8 mouse cellular contexts compared by ENCODE assay signal in the genomic region with DNA sequence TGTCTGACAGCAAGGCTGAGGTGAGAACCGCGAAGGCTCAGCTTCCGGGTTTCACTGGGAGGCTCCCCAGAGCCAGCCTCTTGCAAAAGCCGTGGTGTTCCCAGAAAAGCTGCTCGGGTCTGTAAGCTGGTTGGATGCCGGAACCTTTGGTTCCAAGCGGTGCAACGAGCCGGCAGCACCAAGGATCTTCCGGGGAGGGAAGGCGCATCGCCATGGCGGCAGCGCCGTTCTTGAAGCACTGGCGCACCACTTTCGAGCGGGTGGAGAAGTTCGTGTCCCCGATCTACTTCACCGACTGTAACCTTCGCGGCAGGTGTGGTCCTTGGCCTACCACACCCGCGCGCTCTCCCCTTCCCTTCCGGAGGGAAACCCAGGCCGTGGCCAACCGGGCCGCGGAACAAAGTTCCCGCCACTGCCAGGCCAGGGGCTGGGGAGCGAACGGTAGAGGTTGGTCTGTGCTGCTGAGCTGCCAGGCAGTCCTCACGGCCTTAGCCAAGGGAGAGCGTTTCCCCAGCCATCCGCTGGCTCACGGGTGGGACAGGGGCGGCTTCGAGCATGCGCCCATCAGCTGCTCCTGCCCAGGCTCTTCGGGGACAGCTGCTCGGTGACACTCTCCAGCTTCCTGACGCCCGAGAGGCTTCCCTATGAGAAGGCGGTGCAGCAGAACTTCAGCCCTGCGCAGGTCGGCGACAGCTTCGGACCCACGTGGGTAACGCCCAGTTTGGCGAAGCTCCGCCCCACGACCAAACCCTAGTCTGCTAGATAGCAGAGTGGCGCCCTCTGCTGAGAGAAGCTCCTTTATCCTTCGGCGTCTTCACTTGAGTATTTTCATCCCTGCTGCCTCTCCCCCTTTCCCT. TPM values are rescaled to one million over a fixed set of nuclear protein-coding genes. Genes with fewer than 3 reads are reported as not detected.
DNase-seq lines count a peak whose midpoint lies in the region; ATAC-seq and TF ChIP-seq lines count a peak whose summit lies in the region.

A gene (plus strand): TSS at position 114 of the 857 bp plus-strand sequence.

- H3K27me3 ChIP-seq in hindbrain, postnatal 0 days (ENCODE audit: insufficient read depth, low read length): no peaks in the 10 kb centered on the region

- intact Hi-C loops in gastrocnemius, adult 2 months (cut with DNase I): loop anchor here (1.0 to 5.0 kb wide), 5 partner anchors 52 to 240 kb away; a partner anchor contains a TSS
- intact Hi-C loops in left cerebral cortex, adult 2 months (cut with DNase I): loop anchor here (1.0 to 5.0 kb wide), 6 partner anchors 54 to 240 kb away; a partner anchor contains a TSS

- H3K9me3 ChIP-seq in hindbrain, postnatal 0 days (ENCODE audit: low read length): no peaks in the 10 kb centered on the region

- H3K27ac ChIP-seq in gastrocnemius, adult 2 months: peak within 1 kb of the TSS; percentile 99
- peak within 1 kb of the TSS; percentile 96 for H3K27ac ChIP-seq in hindbrain, postnatal 0 days
- peak within 1 kb of the TSS; percentile 96 for H3K27ac ChIP-seq in left cerebral cortex, adult 2 months

- peaks cover 30% of the 10 kb centered on the region; the same call in 1 of the 2 replicates for H3K36me3 ChIP-seq in hindbrain, postnatal 0 days (ENCODE audit: insufficient read depth, low read length)

- TF ChIP-seq CTCF in gastrocnemius, adult 2 months (IDR thresholded peaks at IDR 0.05): peak; percentile 87
- peak; percentile 85 for TF ChIP-seq CTCF in hindbrain, postnatal 0 days (IDR thresholded peaks at IDR 0.05; ENCODE audit: low read depth)
- TF ChIP-seq CTCF in left cerebral cortex, adult 2 months (IDR thresholded peaks at IDR 0.05): peak; percentile 82

- DNase-seq in ZHBTc4 (ENCODE audit: low read depth, low spot score): peak; percentile 98
- peak; percentile 96 for DNase-seq in gastrocnemius, adult 2 months
- peak; percentile 97 for DNase-seq in hindbrain, postnatal 0 days (ENCODE audit: low spot score)
- DNase-seq in left cerebral cortex, adult 2 months (ENCODE audit: extremely low spot score in 1 of 2, low spot score in 2 of 2): peak; percentile 91 to 92
- peak; percentile 93 to 96 for DNase-seq in right cerebral cortex, adult 2 months (ENCODE audit: low spot score in 2 of 2)
- DNase-seq in urinary bladder, postnatal 14 days (ENCODE audit: low spot score): peak; percentile 97

- H3K4me3 ChIP-seq in gastrocnemius, adult 2 months: peak within 1 kb of the TSS; percentile 85
- peak within 1 kb of the TSS; percentile 80 for H3K4me3 ChIP-seq in hindbrain, postnatal 0 days (ENCODE audit: low read length)
- peak within 1 kb of the TSS; percentile 71 for H3K4me3 ChIP-seq in left cerebral cortex, adult 2 months

- ATAC-seq in common myeloid progenitor, adult 5-6 weeks (replicated peaks; ENCODE audit: low read depth, poor library complexity, severe bottlenecking): peak; percentile 90
- peak; percentile 92 for ATAC-seq in hindbrain, postnatal 0 days
- ATAC-seq in megakaryocyte, adult 5-6 weeks (ENCODE audit: poor library complexity, severe bottlenecking): peak; percentile 90

- under 1% methylated on average over 58 of the region's 58 CpGs for WGBS in hindbrain, postnatal 0 days

- peak within 1 kb of the TSS; percentile 83 for H3K9ac ChIP-seq in hindbrain, postnatal 0 days (replicated peaks; ENCODE audit: low read length)

- H3K4me1 ChIP-seq in hindbrain, postnatal 0 days (ENCODE audit: insufficient read depth, low read length): peaks cover 8% of the 10 kb centered on the region; the same call in 1 of the 2 replicates

- H3K4me2 ChIP-seq in hindbrain, postnatal 0 days (ENCODE audit: low read depth, low read length): peak within 1 kb of the TSS; percentile 86

RNA-seq across cellular contexts. Expression of the gene that starts here (rescaled TPM):
- total RNA-seq in common myeloid progenitor, adult 5-6 weeks (2017): 30.9 and 51.3 TPM in 2 replicates
- total RNA-seq in gastrocnemius, adult 2 months (2021): 10 to 100 TPM; 30.9 to 35.6 TPM
- 168 and 171 TPM in 2 replicates for total RNA-seq in hindbrain, postnatal 0 days (2014; rRNA removed)
- 70.8 and 75.5 TPM in 2 replicates for polyA plus RNA-seq in hindbrain, postnatal 0 days (2015; fragmentation: Nextera tagmentation; extraction: Ambion mirVana)
- total RNA-seq in left cerebral cortex, adult 2 months (2021): 100 to 1,000 TPM; 150 to 175 TPM
- 27.4 and 47.7 TPM in 2 replicates for total RNA-seq in megakaryocyte, adult 5-6 weeks (2015)
- total RNA-seq in megakaryocyte, adult 5-6 weeks (2017): 33.6 and 35.4 TPM in 2 replicates

Comparison
In these comparisons a context has a peak if more than half of its experiments do, and no peak if none do; other contexts are left out.
1. Peak in every context shown above with its lines: DNase-seq, ATAC-seq, H3K4me3 ChIP-seq and H3K27ac ChIP-seq.